Mouse (Mus musculus) lung, adult 10 weeks (tissue): ENCODE measurements around the gene Atp6v1g2. TPM values are rescaled to one million over a fixed set of nuclear protein-coding genes. Genes with fewer than 3 reads are reported as not detected.

Source experiments
- polyA plus RNA-seq: library from polyadenylated mRNA; stranded (reverse); fragments of 350-450 nt; fragmentation: Illumina TruSeq; extraction: RNeasy Lipid Tissue Mini Kit (QIAGEN cat#74804); gene quantifications from one replicate; pipeline ENCODE4 v1.2.3, GENCODE M21; 2014; ENCODE audit warnings: low read depth, low replicate concordance; ENCODE audit not compliant: insufficient read depth

The Atp6v1g2 gene
- polyA plus RNA-seq, result 3.0 TPM

DNA sequence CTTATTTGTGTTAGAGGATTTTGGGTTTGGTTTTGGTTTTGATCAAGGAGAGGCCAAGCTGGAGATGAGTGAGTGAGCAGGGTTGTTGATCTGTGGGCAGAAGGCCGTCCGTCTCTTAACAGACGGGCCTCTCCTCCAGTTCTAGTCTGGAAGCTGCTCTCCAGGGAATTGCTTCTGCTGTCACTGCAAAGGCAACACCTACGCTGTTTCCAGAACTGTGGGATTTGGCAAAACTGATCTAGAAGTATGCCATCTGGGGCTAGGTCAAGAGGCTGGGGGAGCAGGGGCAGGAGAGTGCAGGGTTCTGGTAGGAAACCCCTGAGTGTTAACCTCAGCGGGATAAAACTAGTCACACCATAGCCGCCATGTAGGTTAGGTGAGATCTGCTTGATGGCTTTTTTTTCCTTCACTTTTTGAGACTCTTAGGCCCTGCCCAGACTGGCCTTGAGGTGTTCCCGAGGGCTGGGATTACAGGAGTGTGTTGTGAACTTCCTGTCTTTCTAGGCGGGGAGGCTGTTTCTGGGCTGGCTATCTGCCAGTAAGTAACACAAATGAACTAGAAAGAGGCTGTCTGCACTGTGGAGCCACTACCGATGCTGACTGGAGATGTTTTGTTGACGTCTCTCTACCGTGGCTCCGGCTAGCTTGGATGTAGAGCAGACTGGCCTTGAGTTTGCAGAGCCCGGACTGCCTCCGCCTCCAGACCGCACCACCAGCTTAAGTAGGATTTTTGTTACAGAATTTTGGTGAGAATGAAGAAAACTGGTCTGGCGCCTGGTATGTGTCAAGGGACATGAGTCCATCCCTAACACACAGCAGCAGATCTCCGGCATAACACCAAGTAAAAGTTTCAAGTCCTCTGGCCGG, at the start of gene Atp6v1g2:
Atp6v1g2 (plus strand) TSS at position 547 of the 867 bp plus-strand sequence.

DNA sequence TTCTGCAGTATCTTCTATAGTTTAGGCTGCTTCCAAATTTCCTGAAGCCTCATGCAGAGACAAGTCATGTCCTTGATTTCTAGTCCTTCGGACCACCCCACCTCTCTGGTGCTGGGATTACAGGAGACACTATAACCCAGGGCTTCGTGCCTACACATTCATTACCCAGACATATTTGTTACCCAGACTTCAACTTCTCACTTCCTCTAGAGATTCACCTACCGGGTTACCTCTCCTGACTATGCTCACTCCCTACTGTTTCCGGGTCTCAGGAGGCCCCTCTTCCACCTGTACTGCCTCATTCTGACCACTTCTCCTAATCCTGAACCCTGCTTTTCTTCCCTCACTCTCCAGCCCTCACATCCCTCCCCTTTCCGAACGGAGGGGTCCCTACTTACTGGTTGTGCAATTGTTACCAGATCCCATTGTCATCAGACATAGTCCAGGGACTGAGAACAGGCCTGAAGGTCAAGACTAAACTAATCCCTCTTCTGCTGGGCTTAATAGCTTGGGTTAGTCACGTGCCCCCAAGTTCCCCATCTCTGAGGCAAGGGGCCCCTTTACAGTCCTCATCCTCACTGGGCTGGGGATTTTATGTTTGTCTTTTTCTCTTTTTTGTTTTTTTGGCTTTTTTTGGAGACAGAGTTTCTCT, 45.4 kb upstream of the Atp6v1g2 start, which contains the start of gene Lst1:
Lst1 (minus strand) TSS at position 481 of the 652 bp plus-strand sequence.

DNA sequence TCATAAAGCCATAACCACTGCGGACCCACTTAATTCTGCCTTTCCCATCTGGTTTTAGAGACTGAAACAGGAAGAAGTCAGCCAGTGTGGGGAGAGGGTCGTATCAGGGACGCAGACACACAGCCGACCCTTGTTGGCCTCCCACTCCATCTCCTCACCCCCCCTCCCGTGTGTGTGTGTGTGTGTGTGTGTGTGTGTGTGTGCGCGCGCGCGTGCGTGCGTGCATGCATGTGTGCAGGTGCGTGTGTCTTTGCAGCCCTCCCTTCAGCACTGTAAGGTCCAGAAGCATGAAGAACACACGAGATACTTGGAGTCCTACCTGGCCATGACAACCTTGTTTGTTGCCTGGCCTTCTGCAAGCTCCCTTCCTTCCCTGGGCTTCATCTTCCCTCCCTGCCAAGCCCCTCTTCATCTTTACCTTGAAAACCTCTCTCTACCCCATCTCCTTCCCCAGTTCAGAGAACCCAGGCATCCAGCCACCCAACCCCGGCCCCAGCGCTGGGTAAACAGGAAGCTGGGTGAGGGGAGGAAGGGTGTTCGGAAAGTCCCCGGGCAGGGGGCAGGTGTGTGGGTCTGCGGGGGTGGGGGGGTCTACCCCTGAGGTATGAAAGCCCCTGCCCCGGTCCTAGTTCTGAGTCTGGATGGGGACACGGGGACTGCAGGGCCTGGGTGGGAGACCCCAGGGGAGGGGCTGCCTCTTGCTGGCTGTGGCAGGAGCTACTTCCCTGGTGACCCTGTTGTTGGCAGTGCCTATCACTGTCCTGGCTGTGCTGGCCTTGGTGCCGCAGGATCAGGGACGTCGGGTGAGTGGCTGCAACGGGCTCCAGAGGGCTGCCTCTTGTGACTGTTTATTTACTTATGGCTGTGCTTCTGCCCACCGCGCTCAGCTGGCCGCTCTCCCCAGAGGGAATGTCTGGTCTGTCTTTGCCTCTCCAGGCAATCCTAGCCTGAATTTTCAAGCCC, 39.3 kb upstream of the Atp6v1g2 start, which contains the start of gene Ltb:
Ltb (plus strand) TSS at position 559 of the 963 bp plus-strand sequence.

DNA sequence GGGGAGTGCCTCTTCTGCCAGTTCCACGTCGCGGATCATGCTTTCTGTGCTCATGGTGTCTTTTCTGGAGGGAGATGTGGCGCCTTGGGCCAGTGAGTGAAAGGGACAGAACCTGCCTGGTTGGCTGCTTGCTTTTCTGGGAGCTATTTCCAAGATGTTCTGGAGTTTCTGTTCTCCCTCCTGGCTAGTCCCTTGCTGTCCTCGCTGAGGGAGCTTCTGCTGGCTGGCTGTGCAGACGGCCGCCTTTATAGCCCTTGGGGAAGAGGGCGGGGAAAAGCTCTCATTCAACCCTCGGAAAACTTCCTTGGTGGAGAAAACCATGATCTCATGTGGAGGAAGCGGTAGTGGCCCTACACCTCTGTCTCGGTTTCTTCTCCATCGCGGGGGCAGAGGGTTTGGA, 31.7 kb upstream of the Atp6v1g2 start, which contains the start of gene Tnf:
Tnf (minus strand) TSS at position 221 of the 400 bp plus-strand sequence.

DNA sequence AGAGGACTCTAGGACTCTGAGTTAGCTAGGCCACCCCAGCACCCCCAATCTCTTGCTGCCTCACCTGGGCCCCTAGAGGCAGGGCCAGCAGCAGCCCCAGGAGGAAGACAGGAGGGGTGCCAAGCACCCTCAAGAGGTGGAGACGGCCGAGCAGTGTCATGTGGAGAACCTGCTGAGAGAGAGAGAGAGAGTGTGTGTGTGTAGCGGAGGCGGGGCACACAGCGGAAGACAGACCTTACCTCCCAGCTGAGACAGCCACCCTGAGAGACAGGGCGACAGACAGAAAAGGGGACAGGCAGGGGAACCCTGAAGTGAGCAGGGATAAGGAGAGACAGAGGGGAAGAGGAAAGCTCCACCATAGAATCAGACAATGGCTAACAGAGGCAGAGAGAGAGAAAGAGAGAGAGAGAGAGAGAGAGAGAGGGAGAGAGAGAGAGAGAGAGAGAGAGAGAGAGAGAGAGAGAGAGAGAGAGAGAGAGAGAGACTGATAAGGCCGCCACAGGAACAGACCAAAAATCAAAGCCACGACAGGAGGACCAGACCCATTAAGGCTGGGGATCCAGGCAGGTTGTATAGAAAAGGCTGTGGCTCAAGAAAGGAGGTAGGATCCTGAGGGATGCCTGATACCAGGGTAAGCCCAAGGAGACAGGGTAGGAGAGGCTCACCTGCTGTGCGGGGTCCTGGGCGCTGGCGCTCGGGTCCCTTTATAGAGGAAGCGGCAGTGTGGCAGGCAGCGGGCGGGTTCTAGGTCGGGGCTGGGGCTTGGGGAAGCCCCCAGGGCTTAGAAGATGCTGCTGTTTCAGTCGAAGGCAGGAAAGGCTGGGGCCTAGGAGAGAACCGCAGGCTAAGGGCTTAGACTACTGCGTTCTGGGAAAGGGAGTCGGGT, 28.7 kb upstream of the Atp6v1g2 start, which contains the start of gene Lta:
Lta (minus strand) TSS at position 858 of the 886 bp plus-strand sequence.

DNA sequence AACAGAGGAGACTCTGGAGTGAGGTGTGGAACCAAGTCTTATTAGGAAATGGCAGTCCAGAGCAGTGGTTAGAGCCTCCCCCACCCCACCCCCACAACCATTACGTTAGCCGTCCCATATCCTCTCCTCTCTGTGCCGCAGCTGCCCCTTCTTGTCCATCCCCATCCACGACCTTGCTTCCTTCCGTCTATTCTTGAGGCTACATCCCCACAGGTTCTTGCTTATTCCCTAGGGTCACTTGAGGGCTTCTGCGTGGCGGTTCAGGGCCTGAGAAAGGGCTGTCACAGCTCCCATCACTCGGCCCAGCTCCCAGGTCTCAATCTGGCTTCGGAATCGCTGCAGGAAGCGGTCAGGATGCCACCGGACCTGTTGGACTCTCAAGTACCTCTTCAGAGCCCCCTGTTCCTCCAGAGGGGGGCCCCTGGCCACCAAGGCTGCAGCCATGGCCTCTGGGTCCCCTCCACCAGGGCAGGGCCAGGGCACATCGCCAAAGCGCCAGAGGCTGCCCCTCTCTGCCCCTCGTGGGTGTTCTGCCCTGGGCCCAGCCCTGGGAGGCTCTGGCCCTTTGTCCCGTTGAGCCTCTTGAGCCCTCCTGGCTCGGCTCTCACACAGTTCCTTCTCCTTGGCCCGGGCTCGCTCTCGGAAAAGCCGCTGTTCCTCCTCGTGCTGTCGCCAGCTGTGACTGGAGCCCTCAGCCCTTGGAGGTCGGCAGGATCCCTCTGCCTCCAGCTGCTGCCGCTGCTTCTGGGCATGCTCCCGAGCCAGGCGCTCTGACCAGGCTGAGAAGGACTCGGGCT, 13.1 kb upstream of the Atp6v1g2 start, which contains the start of gene Gm16181:
Gm16181 (plus strand) TSS at position 679 of the 797 bp plus-strand sequence.

DNA sequence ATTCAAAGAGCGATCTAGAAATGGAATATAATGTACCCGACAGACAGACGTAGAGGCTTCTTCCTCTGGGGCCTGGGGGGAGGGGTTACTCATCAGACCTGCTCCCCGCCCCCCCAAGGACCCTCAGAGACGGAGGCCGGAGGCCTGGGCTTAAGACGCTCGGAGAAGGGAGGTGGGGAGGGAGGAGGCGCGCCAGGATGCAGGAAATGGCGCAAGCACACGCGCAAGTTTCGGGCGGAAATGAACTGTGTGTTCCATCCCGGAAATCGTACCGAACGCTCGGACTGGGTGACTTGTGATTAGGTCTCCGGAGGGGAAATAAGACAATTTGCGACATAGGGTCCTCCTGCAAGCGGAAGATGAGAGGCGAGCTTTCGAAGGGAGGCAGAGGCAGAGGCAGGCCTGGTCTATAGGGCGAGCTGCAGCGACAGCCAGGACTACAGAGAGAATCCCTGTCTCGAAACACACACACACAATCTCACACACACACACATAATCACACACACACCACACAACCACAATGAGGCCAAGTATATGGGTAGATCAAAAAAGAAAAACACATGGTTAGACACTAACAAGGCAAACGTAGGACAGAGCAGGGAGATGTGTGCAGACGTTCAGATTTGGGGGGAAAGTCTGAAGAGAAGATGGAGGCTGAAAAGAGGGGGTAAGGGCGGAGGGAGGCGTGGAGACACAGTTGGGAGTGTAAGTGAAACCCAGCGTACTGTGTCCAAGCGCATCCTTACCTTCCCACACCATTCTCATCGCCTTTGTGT, 2.3 kb downstream of the Atp6v1g2 start, which contains the start of gene Nfkbil1:
Nfkbil1 (minus strand) TSS at position 179 of the 776 bp plus-strand sequence.

DNA sequence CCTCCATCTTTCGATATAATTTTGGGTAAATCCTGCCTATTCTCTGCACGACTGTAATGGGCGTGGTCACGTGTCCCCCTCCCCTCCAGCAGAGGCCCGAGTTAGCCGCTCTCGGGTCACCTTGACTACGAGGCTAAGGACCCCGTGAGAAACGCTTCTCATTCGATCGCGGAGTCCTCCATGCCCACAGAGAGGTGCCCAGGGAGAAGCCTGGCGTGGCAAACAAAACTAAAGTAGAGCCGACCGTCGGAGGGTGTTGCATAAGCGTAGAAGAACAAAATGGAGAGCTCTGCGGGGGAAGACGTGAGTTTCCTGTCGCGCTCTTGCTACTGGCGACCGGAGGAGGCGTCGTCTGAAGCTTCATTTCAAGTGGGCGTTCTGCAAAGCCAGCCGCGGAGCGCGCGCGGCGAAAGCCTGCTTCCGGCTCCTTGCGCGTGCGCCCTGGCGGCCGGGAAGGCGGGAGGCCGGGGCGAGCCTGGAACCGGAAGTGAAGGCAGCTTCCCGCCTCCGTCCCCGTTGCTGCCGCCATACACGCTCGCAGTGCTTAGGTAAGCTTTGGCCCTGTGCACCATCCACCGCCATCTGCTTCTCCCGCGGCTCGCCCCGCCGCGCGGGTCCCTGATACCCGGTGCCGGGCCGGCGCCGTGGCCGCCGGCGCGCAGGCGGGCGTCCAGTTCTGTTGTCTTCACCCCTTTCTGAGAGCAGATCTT, 8.0 kb downstream of the Atp6v1g2 start, which contains the start of gene Ddx39b:
Ddx39b (plus strand) TSS at position 442 of the 710 bp plus-strand sequence.

DNA sequence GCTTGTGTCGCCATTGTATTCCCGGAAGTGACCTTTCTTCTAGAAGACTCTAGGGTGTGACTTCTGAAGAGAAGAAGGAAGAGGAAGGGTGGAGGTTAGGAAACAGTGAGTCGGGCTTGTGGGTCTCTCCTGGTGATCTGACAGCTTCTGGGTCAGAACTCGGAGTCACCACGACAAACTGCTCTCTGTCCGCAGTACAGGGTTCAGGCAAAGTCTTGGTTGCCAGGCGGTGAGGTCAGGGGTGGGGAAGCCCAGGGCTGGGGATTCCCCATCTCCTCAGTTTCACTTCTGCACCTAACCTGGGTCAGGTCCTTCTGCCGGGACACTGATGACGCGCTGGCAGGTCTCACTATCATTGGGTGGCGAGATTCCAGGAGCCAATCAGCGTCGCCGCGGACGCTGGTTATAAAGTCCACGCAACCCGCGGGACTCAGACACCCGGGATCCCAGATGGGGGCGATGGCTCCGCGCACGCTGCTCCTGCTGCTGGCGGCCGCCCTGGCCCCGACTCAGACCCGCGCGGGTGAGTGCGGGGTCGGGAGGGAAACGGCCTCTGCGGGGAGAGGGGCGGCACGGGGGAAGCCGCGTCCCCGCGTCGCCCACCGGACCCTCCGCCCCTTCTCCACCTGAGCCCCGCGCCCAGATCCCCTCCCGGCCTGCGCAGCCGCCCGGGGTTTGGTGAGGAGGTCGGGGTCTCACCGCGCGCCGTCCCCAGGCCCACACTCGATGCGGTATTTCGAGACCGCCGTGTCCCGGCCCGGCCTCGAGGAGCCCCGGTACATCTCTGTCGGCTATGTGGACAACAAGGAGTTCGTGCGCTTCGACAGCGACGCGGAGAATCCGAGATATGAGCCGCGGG, 29.4 kb downstream of the Atp6v1g2 start, which contains the start of gene H2-D1:
H2-D1 (plus strand) TSS at position 67 of the 859 bp plus-strand sequence.

Other genes with a start within 250 kb of the Atp6v1g2 start
- gene Vars, start 232.7 kb upstream of the Atp6v1g2 start, polyA plus RNA-seq, result 25.7 TPM
- 0.74 TPM for gene Vwa7, start 217.1 kb upstream of the Atp6v1g2 start, polyA plus RNA-seq
- 1.3 TPM for gene Sapcd1, start 205.6 kb upstream of the Atp6v1g2 start, polyA plus RNA-seq
- gene Msh5, start 186.9 kb upstream of the Atp6v1g2 start, polyA plus RNA-seq, result 3.1 TPM
- gene Clic1, start 183.7 kb upstream of the Atp6v1g2 start, polyA plus RNA-seq, result 242 TPM
- 99.2 TPM for gene Ddah2, start 174.6 kb upstream of the Atp6v1g2 start, polyA plus RNA-seq
- gene Ly6g6c, start 168.3 kb upstream of the Atp6v1g2 start, polyA plus RNA-seq, result 2.4 TPM
- gene Mpig6b, start 167.5 kb upstream of the Atp6v1g2 start, polyA plus RNA-seq, result 0.84 TPM
- gene Ly6g6e, start 156.8 kb upstream of the Atp6v1g2 start, polyA plus RNA-seq, result 1.4 TPM
- gene Ly6g6d, start 155.6 kb upstream of the Atp6v1g2 start, polyA plus RNA-seq, result 13.1 TPM
- gene Ly6g6f, start 148.1 kb upstream of the Atp6v1g2 start, polyA plus RNA-seq, result not detected
- 72.3 TPM for gene Abhd16a, start 144.4 kb upstream of the Atp6v1g2 start, polyA plus RNA-seq
- gene Ly6g5c, start 125.4 kb upstream of the Atp6v1g2 start, polyA plus RNA-seq, result not detected
- 0.55 TPM for gene Ly6g5b, start 118.2 kb upstream of the Atp6v1g2 start, polyA plus RNA-seq
- 23.7 TPM for gene Gpank1, start 112.2 kb upstream of the Atp6v1g2 start, polyA plus RNA-seq
- gene Csnk2b, start 111.6 kb upstream of the Atp6v1g2 start, polyA plus RNA-seq, result 116 TPM
- 11.1 TPM for gene D17H6S53E, start 107.3 kb upstream of the Atp6v1g2 start, polyA plus RNA-seq
- not detected for gene Apom, start 101.6 kb upstream of the Atp6v1g2 start, polyA plus RNA-seq
- gene Bag6, start 98.5 kb upstream of the Atp6v1g2 start, polyA plus RNA-seq, result 66.8 TPM
- 149 TPM for gene Prrc2a, start 68.8 kb upstream of the Atp6v1g2 start, polyA plus RNA-seq
- gene Aif1, start 57.6 kb upstream of the Atp6v1g2 start, polyA plus RNA-seq, result 14.2 TPM
- 56.7 TPM for gene Lst1, start 45.2 kb upstream of the Atp6v1g2 start, polyA plus RNA-seq
- 46.6 TPM for gene Ltb, start 39.2 kb upstream of the Atp6v1g2 start, polyA plus RNA-seq
- 1.2 TPM for gene Tnf, start 31.7 kb upstream of the Atp6v1g2 start, polyA plus RNA-seq
- gene Lta, start 28.3 kb upstream of the Atp6v1g2 start, polyA plus RNA-seq, result 0.62 TPM
- gene Gm16181, start 12.8 kb upstream of the Atp6v1g2 start, polyA plus RNA-seq, result not detected
- gene Nfkbil1, start 2.1 kb downstream of the Atp6v1g2 start, polyA plus RNA-seq, result 13.6 TPM
- gene Ddx39b, start 8.1 kb downstream of the Atp6v1g2 start, polyA plus RNA-seq, result 120 TPM
- gene H2-D1, start 29.1 kb downstream of the Atp6v1g2 start, polyA plus RNA-seq, result 887 TPM
- 0.72 TPM for gene H2-Q1, start 86.7 kb downstream of the Atp6v1g2 start, polyA plus RNA-seq
- 8.2 TPM for gene H2-Q2, start 108.6 kb downstream of the Atp6v1g2 start, polyA plus RNA-seq
- gene H2-Q4, start 146.0 kb downstream of the Atp6v1g2 start, polyA plus RNA-seq, result 102 TPM
- 56.1 TPM for gene H2-Q6, start 191.2 kb downstream of the Atp6v1g2 start, polyA plus RNA-seq
- 95.6 TPM for gene H2-Q7, start 205.5 kb downstream of the Atp6v1g2 start, polyA plus RNA-seq
- 7.1 TPM for gene H2-Q10, start 236.4 kb downstream of the Atp6v1g2 start, polyA plus RNA-seq